Mouse (Mus musculus) lung, adult 18-20 months (tissue): ENCODE data around the gene BC024978.
A peak's percentile ranks its signal among the peaks of the same experiment; 100 is the strongest.

Experiments
- DNase-seq, 2 experiments: peaks; one replicate each; pipeline ENCODE4 v3.0.0; 2022; ENCODE audit warnings: mixed read lengths in 2 of 2

BC024978 gene

DNA sequence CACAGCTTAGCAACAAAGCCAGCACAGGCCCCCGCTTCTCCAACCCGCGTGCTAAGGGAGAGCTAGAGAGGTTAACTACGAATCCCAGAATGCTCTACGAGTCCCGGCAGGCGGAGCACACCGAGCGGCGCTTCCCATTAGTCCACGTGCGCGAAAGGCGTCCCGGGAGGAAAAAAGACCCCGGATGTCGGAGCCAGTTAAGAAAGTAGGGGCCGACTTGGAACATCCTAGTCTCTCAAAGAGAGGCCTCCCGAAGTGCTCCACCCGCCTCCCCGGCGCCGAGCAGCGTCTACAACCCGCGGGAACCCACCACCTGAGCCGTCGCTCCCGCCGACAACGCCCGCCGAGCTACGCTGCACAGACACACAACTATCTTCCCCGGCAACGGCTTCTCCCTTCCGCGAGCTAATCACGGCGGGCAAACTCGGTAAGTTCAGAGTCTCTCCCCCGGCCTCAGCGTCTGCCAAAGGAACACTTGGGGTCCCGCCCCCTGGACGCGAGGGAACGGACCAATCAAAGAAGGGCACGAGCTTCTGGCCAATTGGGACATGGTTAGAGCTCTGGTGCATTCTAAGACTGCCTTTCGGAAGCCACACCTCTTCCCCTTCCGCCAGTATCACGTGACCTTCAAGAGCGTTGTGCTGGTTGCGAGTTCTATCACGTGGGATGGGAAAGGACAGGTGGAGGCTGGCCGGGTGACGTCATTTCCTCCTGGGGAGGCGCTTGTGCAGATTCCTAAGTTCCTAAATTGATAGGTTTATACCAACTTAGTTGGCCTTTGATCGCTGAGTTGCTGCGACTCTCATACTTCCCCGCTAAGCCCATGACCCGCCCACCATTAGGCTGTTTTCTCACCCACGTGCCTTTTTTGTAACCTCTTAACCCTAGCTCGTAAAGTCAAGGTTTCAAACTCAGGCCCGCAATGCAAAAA lies at the start of gene BC024978, which contains the start of gene Snrpa:
Gene BC024978, plus strand, starts transcription at position 101 of the 931 bp plus-strand sequence.
Gene Snrpa, minus strand, starts transcription at position 591 of the 931 bp plus-strand sequence.
- peak; percentile 99 for DNase-seq

DNA sequence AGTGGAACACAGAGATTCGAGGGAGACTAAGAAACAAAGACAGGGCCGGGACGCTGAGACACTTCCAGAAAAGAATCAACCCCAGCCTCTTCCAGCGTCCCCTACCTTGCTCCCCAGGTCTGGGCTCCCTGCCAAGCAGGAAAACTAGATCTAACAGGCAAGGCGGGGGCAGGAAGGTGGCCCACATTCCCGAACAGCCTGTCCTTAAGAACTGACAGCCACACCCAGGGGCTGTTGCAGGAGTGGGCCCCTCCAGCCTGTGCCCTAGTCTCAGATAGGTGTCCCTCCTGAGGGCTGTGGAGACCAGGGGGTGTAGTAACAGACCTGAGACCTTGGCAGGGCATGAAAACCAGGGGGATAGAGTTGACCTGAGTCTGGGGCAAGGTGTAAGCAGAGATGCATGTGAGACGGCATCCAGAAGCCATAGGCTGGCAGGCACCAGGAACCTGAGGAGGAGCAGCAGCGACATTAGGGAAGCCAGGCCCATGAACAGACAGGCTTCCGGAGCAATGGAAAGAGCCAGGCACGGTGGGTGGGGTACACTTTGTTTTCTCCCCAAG lies 42.3 kb upstream of the BC024978 start, which contains the start of gene Cyp2t4:
Gene Cyp2t4, plus strand, starts transcription at position 510 of the 560 bp plus-strand sequence.
- DNase-seq: peak; percentile 72 to 85

DNA sequence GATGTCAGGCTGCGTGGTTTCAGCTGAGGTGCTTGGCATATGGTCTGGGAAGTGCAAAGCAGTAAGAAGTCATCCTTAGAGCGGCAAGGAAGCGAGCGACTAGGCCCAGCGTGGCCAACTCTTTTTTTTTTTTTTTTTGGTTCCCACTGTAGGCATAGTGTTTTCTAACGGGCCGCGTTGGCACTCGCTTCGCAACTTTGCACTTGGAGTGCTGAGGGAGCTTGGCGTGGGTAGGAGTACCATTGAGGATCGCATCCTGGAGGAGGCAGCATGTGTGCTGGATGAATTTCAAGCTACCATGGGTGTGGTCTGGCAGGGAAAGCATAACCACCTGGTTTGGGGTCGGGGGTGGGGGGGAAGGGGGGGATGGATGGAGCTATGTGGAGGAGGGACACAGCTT lies 39.6 kb upstream of the BC024978 start:
- DNase-seq: no peak

- no peak for DNase-seq
These were observed 37.4 kb upstream of the BC024978 start for GRCm38 (mm10) chr7:27158171-27158570.

GRCm38 (mm10) chr7:27159256-27159655 lies 36.3 kb upstream of the BC024978 start:
- no peak for DNase-seq

GRCm38 (mm10) chr7:27159882-27160281 lies 35.7 kb upstream of the BC024978 start:
- DNase-seq: peak; percentile 87 to 91

DNA sequence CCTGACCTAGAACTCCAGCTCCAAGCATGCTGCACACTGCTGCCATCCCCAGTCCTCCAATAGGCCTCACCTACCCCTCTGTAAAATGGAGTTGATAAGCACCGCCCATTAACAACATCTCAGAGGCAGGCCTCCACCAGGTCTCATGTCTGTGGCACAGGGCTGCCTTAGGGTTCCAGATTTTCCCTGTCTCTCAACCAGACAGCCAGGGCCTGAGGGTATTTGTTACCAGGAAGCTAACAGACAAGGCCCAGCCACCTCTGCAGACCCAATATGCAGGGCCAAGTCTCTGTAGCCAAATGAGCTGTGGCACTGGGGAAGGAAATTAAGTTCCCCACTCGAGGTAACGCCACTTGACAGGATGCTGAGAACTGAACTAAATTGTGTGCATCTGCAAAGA lies 34.7 kb upstream of the BC024978 start:
- DNase-seq: no peak

- DNase-seq: no peak
These were observed 33.8 kb upstream of the BC024978 start for GRCm38 (mm10) chr7:27161744-27162143.

- no peak for DNase-seq
These were observed 32.7 kb upstream of the BC024978 start for GRCm38 (mm10) chr7:27162780-27163449.

DNA sequence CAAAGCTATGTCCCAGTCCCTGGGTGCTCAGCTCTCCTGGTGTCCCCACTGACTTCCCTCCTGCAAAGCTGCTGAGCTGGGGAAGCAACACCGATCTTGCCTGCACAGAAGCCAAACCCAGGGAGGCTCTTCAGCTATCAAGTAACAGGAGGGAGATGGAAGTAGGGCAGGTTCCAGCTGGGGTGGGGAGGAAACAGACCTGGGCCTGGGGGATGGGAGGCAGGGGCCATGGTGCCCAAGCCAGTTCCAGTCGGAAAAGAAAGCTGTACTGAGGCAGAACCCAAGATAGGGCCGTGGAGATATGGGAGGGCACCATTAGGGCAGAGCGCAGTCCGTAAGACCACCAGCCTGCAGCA lies 32.2 kb upstream of the BC024978 start:
- DNase-seq: no peak

- no peak for DNase-seq
These were observed 31.3 kb upstream of the BC024978 start for GRCm38 (mm10) chr7:27164112-27164947.

GRCm38 (mm10) chr7:27165007-27165655 lies 30.4 kb upstream of the BC024978 start:
- peak in 1 of 2 experiments; percentile 42 for DNase-seq

DNA sequence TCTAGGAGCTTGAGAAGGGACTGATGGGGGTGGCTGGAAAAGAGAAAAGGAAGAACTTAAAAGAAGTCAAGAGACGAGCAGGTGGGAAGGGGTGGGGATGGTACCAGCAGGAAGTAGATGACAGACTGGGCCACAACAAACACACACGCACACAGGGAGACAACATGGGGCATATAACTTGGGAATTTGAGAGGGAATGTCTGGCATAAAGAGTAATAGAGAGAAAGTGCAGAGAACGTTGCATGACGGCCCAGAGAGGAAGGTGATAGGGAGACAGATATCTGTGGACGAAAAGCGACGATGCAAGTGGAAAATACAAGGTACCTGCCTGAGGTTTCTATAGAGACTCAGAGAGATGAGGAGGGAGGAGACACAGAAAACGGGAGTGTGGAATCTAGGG lies 29.9 kb upstream of the BC024978 start:
- DNase-seq: no peak

- peak; percentile 89 to 92 for DNase-seq
These were observed 29.4 kb upstream of the BC024978 start for GRCm38 (mm10) chr7:27166229-27166613.

GRCm38 (mm10) chr7:27166614-27167474 lies 28.7 kb upstream of the BC024978 start, which contains the start of gene Egln2:
Egln2 (minus strand) TSS chr7:27166802.
- peak; percentile 95 to 97 for DNase-seq

- DNase-seq: no peak
These were observed 28.0 kb upstream of the BC024978 start for GRCm38 (mm10) chr7:27167475-27168094.

GRCm38 (mm10) chr7:27168371-27168770 lies 27.2 kb upstream of the BC024978 start:
- no peak for DNase-seq

- DNase-seq: no peak
These were observed 24.6 kb upstream of the BC024978 start for GRCm38 (mm10) chr7:27170981-27171380.

DNA sequence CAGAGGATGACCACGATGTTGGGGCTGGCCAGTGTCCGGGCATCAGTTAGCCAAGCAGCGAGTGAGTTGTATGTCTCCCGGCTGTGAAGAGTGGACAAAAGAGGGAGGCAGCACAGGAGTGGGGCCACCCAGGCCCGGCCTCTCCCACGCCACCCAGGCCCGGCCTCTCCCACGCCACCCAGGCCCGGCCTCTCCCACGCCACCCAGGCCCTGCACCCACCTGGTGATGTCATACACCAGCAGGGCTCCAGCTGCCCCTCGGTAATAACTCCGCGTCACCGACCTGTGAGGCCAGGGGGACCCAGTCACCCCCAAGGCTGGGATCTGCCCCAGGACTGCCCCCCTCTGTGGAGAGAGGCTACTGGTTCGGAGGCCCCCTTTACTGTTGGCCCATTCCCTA lies 21.1 kb upstream of the BC024978 start:
- no peak for DNase-seq

GRCm38 (mm10) chr7:27174896-27175295 lies 20.7 kb upstream of the BC024978 start:
- no peak for DNase-seq
